Mouse (Mus musculus): Measurements from ENCODE around the gene Trappc3l.
A peak's percentile ranks its signal among the peaks of the same experiment; 100 is the strongest.

DNA sequence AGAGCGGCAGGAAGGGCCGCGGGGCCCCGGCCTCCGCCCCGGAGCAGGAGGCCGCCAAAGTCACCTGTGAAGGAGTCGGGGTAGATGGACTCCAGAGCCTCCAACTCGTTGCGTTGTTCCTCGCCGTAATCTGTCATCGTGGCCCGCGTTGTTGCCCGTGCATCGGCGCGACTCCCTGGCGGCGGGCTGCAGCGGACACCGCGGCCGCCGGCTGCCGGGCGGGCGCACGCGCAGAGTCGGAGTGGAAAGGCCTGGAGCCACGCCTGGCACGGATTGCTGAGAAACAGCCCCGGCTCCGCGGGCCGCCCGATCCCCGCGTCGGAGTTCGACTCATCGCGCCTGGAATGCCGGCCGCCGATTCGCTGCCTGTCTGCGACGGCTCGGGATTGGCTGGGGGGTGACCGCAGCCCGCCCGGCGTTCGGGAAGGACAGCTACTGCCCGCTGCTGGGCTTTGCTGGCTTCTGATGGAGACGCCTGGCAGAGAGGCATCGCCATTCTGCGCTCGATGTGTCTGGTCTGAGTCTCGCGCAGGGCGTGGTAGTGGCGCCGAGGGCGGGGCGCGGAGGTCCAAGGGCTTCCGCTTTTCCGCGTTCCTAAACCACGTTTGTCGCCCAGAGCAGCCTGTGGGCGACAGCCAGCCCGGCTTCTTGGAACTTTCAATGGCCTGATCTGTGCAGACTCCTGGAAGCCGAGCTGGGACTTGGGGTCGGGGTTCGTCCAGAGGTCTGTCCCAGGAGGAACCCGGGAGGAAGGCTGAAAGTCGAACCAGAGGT lies 17.9 kb upstream of the Trappc3l start, which contains the start of gene Rwdd1:
- peak; percentile 58; the same call in 1 of the 2 replicates for TF ChIP-seq EP300 (IDR thresholded peaks at IDR 0.05; ENCODE audit: insufficient read depth, low read depth, low read length)
- no peak for TF ChIP-seq CTCF (IDR thresholded peaks at IDR 0.05; ENCODE audit: low read depth, low read length)
- TF ChIP-seq POLR2A (IDR thresholded peaks at IDR 0.05; ENCODE audit: insufficient read depth, low read length), result peak; percentile 38

Measured in ES-Bruce4 (cell line).